Mouse (Mus musculus): Measurements from ENCODE around the gene Dnajb12. TPM values are rescaled to one million over a fixed set of nuclear protein-coding genes. Genes with fewer than 3 reads are reported as not detected.

Dnajb12 gene
- polyA plus RNA-seq, 1 experiment: 20.5 TPM

GRCm38 (mm10) chr10:59911091-59911490, 31.7 kb downstream of the Dnajb12 start:
- no peak for TF ChIP-seq POLR2A (IDR thresholded peaks at IDR 0.05; ENCODE audit: borderline replicate concordance, control insufficient read depth, low read depth, low read length)
- no peak for TF ChIP-seq CTCF (IDR thresholded peaks at IDR 0.05; ENCODE audit: control insufficient read depth, insufficient read depth, low read length)
- Histone ChIP-seq H3K4me1 (ENCODE audit: control insufficient read depth, insufficient read depth, low read length) (peaks cover 10% of the 10 kb centered on the region), H3K27ac (ENCODE audit: control insufficient read depth, insufficient read depth, low read depth, low read length, poor library complexity) (no peak overlapping the region), H3K4me3 (replicated peaks; ENCODE audit: control insufficient read depth, low read depth, low read length) (no peak overlapping the region)
- 19% methylated on average over 6 of the region's 6 CpGs for WGBS

GRCm38 (mm10) chr10:59911561-59912198, 32.3 kb downstream of the Dnajb12 start:
- H3K4me1 ChIP-seq (ENCODE audit: control insufficient read depth, insufficient read depth, low read length): peaks cover 10% of the 10 kb centered on the region
- H3K27ac ChIP-seq (ENCODE audit: control insufficient read depth, insufficient read depth, low read depth, low read length, poor library complexity): no peak overlapping the region
- TF ChIP-seq CTCF (IDR thresholded peaks at IDR 0.05; ENCODE audit: control insufficient read depth, insufficient read depth, low read length) (no peak), POLR2A (IDR thresholded peaks at IDR 0.05; ENCODE audit: borderline replicate concordance, control insufficient read depth, low read depth, low read length) (no peak)
- H3K4me3 ChIP-seq (replicated peaks; ENCODE audit: control insufficient read depth, low read depth, low read length): no peak overlapping the region
- WGBS: 18% methylated on average over 25 of the region's 25 CpGs

DNA sequence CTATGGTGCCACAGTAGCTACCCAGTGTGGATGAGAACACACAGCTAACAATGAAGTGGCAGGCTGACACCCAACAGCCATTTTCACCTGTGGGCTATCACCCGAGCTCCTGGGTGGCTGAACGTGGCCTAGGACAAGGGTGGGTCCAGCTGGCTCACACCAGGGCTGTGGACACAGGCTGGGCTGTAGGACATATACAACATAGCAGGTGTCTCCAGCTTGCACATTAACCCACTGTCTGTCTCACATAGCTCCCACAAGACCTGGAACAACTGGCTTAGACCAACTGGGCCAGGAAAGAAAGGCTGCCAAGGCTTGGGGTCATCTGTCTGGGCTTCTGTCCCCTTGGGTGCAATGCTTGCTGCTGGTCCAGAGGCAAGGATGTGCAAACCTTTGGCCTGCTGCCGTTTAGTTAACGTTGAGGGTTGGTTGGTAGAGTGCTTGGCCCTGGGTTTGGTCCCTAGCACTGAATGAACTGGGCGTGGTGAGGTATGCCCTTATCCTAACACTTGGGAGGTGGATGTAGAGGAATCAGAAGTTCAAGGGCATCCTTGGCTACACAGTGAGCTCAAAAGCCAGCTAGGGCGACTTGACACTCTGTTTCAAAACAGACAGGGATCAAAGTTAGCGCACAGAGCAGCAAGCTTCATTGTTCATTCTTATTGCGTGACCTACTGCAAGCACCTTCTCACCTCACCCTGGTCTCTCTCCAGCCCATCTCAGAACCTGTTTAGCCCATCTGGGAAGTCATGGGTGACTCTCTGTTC, 36.0 kb downstream of the Dnajb12 start:
- 78% methylated on average over 8 of the region's 8 CpGs for WGBS
- TF ChIP-seq CTCF (IDR thresholded peaks at IDR 0.05; ENCODE audit: control insufficient read depth, insufficient read depth, low read length): no peak
- no peak for TF ChIP-seq POLR2A (IDR thresholded peaks at IDR 0.05; ENCODE audit: borderline replicate concordance, control insufficient read depth, low read depth, low read length)
- no peak overlapping the region for H3K4me3 ChIP-seq (replicated peaks; ENCODE audit: control insufficient read depth, low read depth, low read length)
- no peak overlapping the region for H3K27ac ChIP-seq (ENCODE audit: control insufficient read depth, insufficient read depth, low read depth, low read length, poor library complexity)
- peaks cover 2% of the 10 kb centered on the region; the same call in 1 of the 2 replicates for H3K4me1 ChIP-seq (ENCODE audit: control insufficient read depth, insufficient read depth, low read length)

GRCm38 (mm10) chr10:59916159-59916558, 36.8 kb downstream of the Dnajb12 start:
- Histone ChIP-seq H3K4me3 (replicated peaks; ENCODE audit: control insufficient read depth, low read depth, low read length) (no peak overlapping the region), H3K27ac (ENCODE audit: control insufficient read depth, insufficient read depth, low read depth, low read length, poor library complexity) (no peak overlapping the region), H3K4me1 (ENCODE audit: control insufficient read depth, insufficient read depth, low read length) (peaks cover 1% of the 10 kb centered on the region; the same call in 1 of the 2 replicates)
- TF ChIP-seq CTCF (IDR thresholded peaks at IDR 0.05; ENCODE audit: control insufficient read depth, insufficient read depth, low read length): no peak
- TF ChIP-seq POLR2A (IDR thresholded peaks at IDR 0.05; ENCODE audit: borderline replicate concordance, control insufficient read depth, low read depth, low read length): no peak
- WGBS: 3% methylated on average over 4 of the region's 4 CpGs

- H3K27ac ChIP-seq (ENCODE audit: control insufficient read depth, insufficient read depth, low read depth, low read length, poor library complexity): no peak overlapping the region
- H3K4me3 ChIP-seq (replicated peaks; ENCODE audit: control insufficient read depth, low read depth, low read length): peak overlapping the region; percentile 20
- TF ChIP-seq POLR2A (IDR thresholded peaks at IDR 0.05; ENCODE audit: borderline replicate concordance, control insufficient read depth, low read depth, low read length): no peak
- no peak for TF ChIP-seq CTCF (IDR thresholded peaks at IDR 0.05; ENCODE audit: control insufficient read depth, insufficient read depth, low read length)
- 2% methylated on average over 10 of the region's 10 CpGs for WGBS
- H3K4me1 ChIP-seq (ENCODE audit: control insufficient read depth, insufficient read depth, low read length): peaks cover 3% of the 10 kb centered on the region; the same call in 1 of the 2 replicates
Observed at GRCm38 (mm10) chr10:59916649-59917048, 37.3 kb downstream of the Dnajb12 start.

GRCm38 (mm10) chr10:59918111-59918510, 38.8 kb downstream of the Dnajb12 start:
- no peak for TF ChIP-seq CTCF (IDR thresholded peaks at IDR 0.05; ENCODE audit: control insufficient read depth, insufficient read depth, low read length)
- TF ChIP-seq POLR2A (IDR thresholded peaks at IDR 0.05; ENCODE audit: borderline replicate concordance, control insufficient read depth, low read depth, low read length): no peak
- H3K4me3 ChIP-seq (replicated peaks; ENCODE audit: control insufficient read depth, low read depth, low read length): no peak overlapping the region
- 89% methylated on average over 4 of the region's 4 CpGs for WGBS
- H3K4me1 ChIP-seq (ENCODE audit: control insufficient read depth, insufficient read depth, low read length): peaks cover 4% of the 10 kb centered on the region; the same call in 1 of the 2 replicates
- no peak overlapping the region for H3K27ac ChIP-seq (ENCODE audit: control insufficient read depth, insufficient read depth, low read depth, low read length, poor library complexity)

DNA sequence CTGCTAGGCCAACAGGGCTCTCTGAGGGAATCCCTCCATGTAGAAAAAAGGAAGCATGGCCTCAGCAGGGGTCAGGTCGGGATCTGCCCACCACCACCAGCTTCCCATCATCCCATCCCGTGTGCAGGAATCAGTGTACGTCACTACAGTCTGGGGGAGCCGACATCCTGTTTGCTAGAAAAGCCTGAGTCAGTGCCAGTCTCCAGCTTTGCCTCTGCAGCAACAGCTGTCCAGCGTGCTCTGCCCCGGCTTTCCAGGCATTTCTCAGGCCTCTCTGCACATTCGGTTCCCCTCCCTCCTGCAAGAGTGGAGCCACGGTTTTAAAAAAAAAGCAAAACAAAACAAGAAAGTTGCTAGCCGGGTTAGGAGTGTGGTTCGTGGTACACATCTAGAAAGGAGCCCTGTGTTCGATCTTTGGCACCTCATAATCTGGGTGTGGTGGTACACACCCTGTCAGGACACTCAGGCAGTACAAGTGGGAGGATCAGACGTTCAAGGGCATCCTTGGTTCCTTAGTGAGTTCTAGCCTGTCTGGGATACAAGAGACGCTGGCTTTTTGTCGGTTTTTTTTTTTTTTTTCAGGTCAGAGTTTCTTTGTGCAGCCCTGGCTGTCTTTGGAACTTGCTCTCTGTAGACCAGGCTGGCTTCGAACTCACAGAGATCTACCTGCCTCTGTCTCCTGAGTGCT, 40.3 kb downstream of the Dnajb12 start:
- 46% methylated on average over 15 of the region's 15 CpGs for WGBS
- Histone ChIP-seq H3K4me3 (replicated peaks; ENCODE audit: control insufficient read depth, low read depth, low read length) (no peak overlapping the region), H3K4me1 (ENCODE audit: control insufficient read depth, insufficient read depth, low read length) (peaks cover 4% of the 10 kb centered on the region; the same call in 1 of the 2 replicates), H3K27ac (ENCODE audit: control insufficient read depth, insufficient read depth, low read depth, low read length, poor library complexity) (no peak overlapping the region)
- no peak for TF ChIP-seq POLR2A (IDR thresholded peaks at IDR 0.05; ENCODE audit: borderline replicate concordance, control insufficient read depth, low read depth, low read length)
- no peak for TF ChIP-seq CTCF (IDR thresholded peaks at IDR 0.05; ENCODE audit: control insufficient read depth, insufficient read depth, low read length)

GRCm38 (mm10) chr10:59920485-59920809, 41.1 kb downstream of the Dnajb12 start:
- Histone ChIP-seq H3K4me1 (ENCODE audit: control insufficient read depth, insufficient read depth, low read length) (peaks cover 4% of the 10 kb centered on the region; the same call in 1 of the 2 replicates), H3K27ac (ENCODE audit: control insufficient read depth, insufficient read depth, low read depth, low read length, poor library complexity) (peak overlapping the region; percentile 90)
- no peak for TF ChIP-seq POLR2A (IDR thresholded peaks at IDR 0.05; ENCODE audit: borderline replicate concordance, control insufficient read depth, low read depth, low read length)
- no peak for TF ChIP-seq CTCF (IDR thresholded peaks at IDR 0.05; ENCODE audit: control insufficient read depth, insufficient read depth, low read length)

More at GRCm38 (mm10) chr10:59920485-59920809, 41.1 kb downstream of the Dnajb12 start:
- peak overlapping the region; percentile 74 for H3K4me3 ChIP-seq (replicated peaks; ENCODE audit: control insufficient read depth, low read depth, low read length)
- 35% methylated on average over 7 of the region's 7 CpGs for WGBS
